Comparison of ENCODE assay signal across 8 mouse cellular contexts in genomic region chr7:115615697-115616237, GRCm38 (mm10).
DNase-seq lines count a peak whose midpoint lies in the region; ATAC-seq and TF ChIP-seq lines count a peak whose summit lies in the region.

No protein-coding gene starts in this region.

- H3K9ac ChIP-seq in limb, embryonic 13.5 days = no peak overlapping the region
- H3K9ac ChIP-seq in midbrain, postnatal 0 days (replicated peaks; ENCODE audit: low read length, poor library complexity, severe bottlenecking) = no peak overlapping the region

- peak overlapping the region; percentile 26 for H3K4me2 ChIP-seq in limb, embryonic 13.5 days (replicated peaks)
- peak overlapping the region; percentile 22; the same call in 1 of the 2 replicates for H3K4me2 ChIP-seq in midbrain, postnatal 0 days (ENCODE audit: low read depth, low read length, poor library complexity, severe bottlenecking)

- H3K27me3 ChIP-seq in spleen, adult 2 months (ENCODE audit: control insufficient read depth, insufficient read depth, low read length) = no peaks in the 10 kb centered on the region
- no peaks in the 10 kb centered on the region for H3K27me3 ChIP-seq in limb, embryonic 13.5 days
- H3K27me3 ChIP-seq in midbrain, postnatal 0 days (ENCODE audit: insufficient read depth, low read length) = no peaks in the 10 kb centered on the region

- peak overlapping the region; percentile 76 for H3K27ac ChIP-seq in spleen, adult 2 months (ENCODE audit: insufficient read depth, low read length)
- H3K27ac ChIP-seq in limb, embryonic 13.5 days = peak overlapping the region; percentile 79; the same call in 1 of the 2 replicates
- peak overlapping the region; percentile 43; the same call in 1 of the 2 replicates for H3K27ac ChIP-seq in midbrain, postnatal 0 days (ENCODE audit: low read depth, low read length)

- H3K4me1 ChIP-seq in spleen, adult 2 months (ENCODE audit: control insufficient read depth, insufficient read depth, insufficient read length) = peaks cover 2% of the 10 kb centered on the region; the same call in 1 of the 2 replicates
- H3K4me1 ChIP-seq in limb, embryonic 13.5 days = peaks cover 16% of the 10 kb centered on the region
- peaks cover 5% of the 10 kb centered on the region; the same call in 1 of the 2 replicates for H3K4me1 ChIP-seq in midbrain, postnatal 0 days (ENCODE audit: insufficient read depth, low read length)

- no peak for TF ChIP-seq CTCF in spleen, adult 2 months (IDR thresholded peaks at IDR 0.05; ENCODE audit: extremely low read depth, insufficient read depth, insufficient read length, insufficient replicate concordance)
- no peak for TF ChIP-seq CTCF in midbrain, postnatal 0 days (IDR thresholded peaks at IDR 0.05)

- peak; percentile 19 to 57 for DNase-seq in spleen, adult 2 months (ENCODE audit: low read depth in 1 of 2, low spot score in 2 of 2)
- DNase-seq in spleen, postnatal 10 days (ENCODE audit: low spot score in 2 of 2) = no peak
- DNase-seq in heart, adult 8-10 months (ENCODE audit: low spot score) = peak; percentile 66
- peak; percentile 17 for DNase-seq in midbrain, postnatal 0 days (ENCODE audit: low spot score)
- no peak for DNase-seq in cerebellum, adult 9-10 months
- DNase-seq in spleen, postnatal 14 days (ENCODE audit: low spot score in 2 of 2) = no peak
- no peak for DNase-seq in right cerebral cortex, adult 18-20 months

- WGBS in spleen, adult 2 months = 2% methylated on average over 10 of the region's 10 CpGs
- 47% methylated on average over 10 of the region's 10 CpGs for WGBS in limb, embryonic 13.5 days
- WGBS in midbrain, postnatal 0 days = 25% methylated on average over 10 of the region's 10 CpGs

- ATAC-seq in limb, embryonic 13.5 days (ENCODE audit: low FRiP score, low read depth) = no peak
- no peak for ATAC-seq in midbrain, postnatal 0 days (ENCODE audit: low FRiP score)

- no peaks in the 10 kb centered on the region for H3K9me3 ChIP-seq in limb, embryonic 13.5 days
- no peaks in the 10 kb centered on the region for H3K9me3 ChIP-seq in midbrain, postnatal 0 days (ENCODE audit: low read length)

- no peak; the same call in 1 of the 2 replicates for TF ChIP-seq POLR2A in spleen, adult 2 months (IDR thresholded peaks at IDR 0.05; ENCODE audit: low read depth, low read length)

- H3K36me3 ChIP-seq in spleen, adult 2 months (ENCODE audit: control insufficient read depth, insufficient read depth, low read length) = no peaks in the 10 kb centered on the region
- no peaks in the 10 kb centered on the region for H3K36me3 ChIP-seq in limb, embryonic 13.5 days
- H3K36me3 ChIP-seq in midbrain, postnatal 0 days (ENCODE audit: insufficient read depth, low read length) = no peaks in the 10 kb centered on the region

- peak overlapping the region; percentile 48 for H3K4me3 ChIP-seq in spleen, adult 2 months (ENCODE audit: extremely low read depth, insufficient read depth, insufficient read length)
- no peak overlapping the region for H3K4me3 ChIP-seq in limb, embryonic 13.5 days
- no peak overlapping the region for H3K4me3 ChIP-seq in midbrain, postnatal 0 days (ENCODE audit: low read depth, low read length)

Comparison
In these comparisons a context has a peak if more than half of its experiments do, and no peak if none do; other contexts are left out.
1. DNase-seq: peak in spleen, adult 2 months (2 of 2), heart, adult 8-10 months (single experiment) and midbrain, postnatal 0 days (single experiment); none in spleen, postnatal 10 days (0 of 2), cerebellum, adult 9-10 months (single experiment), spleen, postnatal 14 days (0 of 2) and right cerebral cortex, adult 18-20 months (single experiment).
2. Peak in every context shown above with its lines, with median percentiles within 50 percentile points of each other: H3K27ac ChIP-seq.